Mouse (Mus musculus) heart, adult 18-20 months (tissue): Measurements from ENCODE around the gene Aspscr1. TPM values are rescaled to one million over a fixed set of nuclear protein-coding genes. Genes with fewer than 3 reads are reported as not detected.

Experiments used
- DNase-seq, 2 experiments: peaks; one replicate each; pipeline ENCODE4 v3.0.0; 2021 to 2022; ENCODE audit warnings: mixed read lengths in 1 of 2
- microRNA-seq, 2 experiments: library from miRNA; unstranded; fragments of <30 nt; microRNA quantifications; one replicate each; pipeline ENCODE4 v1.2.0; 2022
- total RNA-seq, 2 experiments: library from RNA; stranded (reverse); gene quantifications; 2 replicates each; pipeline ENCODE4 v1.2.3; 2021

Aspscr1 gene
- total RNA-seq, 2 experiments from 2014 or later, result 28.5 to 31.3 TPM

DNA sequence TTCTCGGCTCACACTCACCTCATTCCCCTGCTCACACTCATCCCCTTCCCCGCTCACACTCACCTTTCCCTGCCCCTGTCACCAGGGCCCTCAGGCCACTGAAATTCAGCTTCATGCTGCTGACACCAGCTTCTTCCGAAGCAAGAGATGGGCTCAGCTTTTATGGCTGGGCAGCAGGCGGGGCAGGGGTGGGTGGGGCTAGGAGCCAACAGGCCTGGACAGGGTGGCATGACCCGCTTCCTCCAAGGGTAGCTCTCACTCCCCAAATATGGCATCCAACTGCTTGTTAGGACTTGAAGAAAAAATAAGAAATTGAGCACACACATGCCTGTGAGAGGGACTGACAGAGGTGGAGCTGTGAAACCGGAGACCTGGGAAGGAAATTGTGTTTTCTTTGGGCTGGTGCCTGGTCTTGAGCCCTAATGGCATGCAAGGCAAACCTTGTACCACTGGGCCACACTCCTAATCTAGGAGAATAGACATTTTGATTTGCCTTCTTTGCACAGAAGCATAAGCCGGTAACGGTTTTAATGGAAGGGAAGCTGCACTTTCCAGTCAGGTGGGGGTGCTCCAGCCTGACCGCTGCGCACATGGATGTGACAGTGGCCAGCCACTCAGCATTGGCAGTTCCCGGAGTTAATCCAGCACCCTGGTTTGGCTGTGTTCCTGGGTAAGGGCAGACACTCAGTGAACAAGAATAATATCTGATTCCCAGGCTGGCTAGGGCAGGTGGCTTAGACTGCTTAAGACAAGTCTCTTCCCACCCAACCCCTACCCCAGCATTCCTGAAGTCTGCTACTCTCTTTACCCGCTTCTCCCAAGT is 59.3 kb downstream of the Aspscr1 start, which contains the start of gene Cbr2:
Cbr2 (minus strand) TSS at position 257 of the 823 bp plus-strand sequence.
- peak; percentile 72 to 80 for DNase-seq

GRCm38 (mm10) chr11:120733521-120733920 is 60.7 kb downstream of the Aspscr1 start:
- DNase-seq, result peak; percentile 66 to 83

DNA sequence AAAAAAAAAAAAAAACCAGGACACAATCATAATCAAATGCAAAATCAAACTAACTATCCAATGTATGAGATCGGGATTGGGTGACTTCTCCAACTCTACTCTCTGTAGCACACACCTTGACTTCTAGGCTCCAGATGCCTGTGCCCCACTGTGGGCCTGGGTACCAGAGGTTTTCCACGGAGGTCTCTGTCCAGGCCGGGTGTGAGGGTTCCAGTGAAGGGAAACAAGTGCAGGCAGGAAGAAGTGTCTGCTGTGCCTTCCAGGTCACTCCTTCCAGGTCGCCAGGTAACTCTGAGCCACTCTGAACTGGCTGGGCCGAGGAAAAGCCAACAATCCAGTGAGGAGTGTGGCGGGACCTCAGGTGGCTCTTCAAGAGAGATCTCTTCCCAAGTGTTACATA is 63.7 kb downstream of the Aspscr1 start:
- no peak for DNase-seq

- no peak for DNase-seq
These were observed 68.2 kb downstream of the Aspscr1 start for GRCm38 (mm10) chr11:120740981-120741380.

DNA sequence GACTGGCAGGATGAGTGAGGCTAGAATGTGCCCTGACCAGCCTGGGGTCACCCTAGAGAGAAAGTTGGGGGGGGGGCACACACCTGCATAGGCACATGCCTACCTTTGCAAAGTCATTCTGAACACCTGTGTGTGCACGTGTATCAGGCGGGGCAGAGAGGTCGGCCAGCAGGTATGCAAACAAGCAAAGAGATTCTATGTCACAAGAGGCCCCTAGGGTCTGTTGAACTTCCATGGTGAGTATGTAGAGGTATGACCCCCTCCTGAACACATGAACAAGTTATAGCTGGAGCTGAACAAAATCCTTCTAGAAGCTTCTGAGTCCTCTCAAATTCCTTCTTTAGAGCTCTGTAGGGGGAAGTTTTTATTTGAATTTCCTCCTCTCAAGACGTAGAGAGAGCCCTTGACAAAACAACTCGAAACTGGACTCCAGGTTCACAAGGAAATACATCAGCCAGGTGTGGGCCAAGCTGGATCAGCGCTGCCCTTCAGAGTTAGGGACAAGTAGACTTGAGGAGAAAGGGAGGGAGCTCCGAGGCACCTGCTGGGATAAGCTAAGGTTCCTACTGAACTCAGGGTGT is 71.4 kb downstream of the Aspscr1 start:
- no peak for DNase-seq

GRCm38 (mm10) chr11:120747974-120748373 is 75.2 kb downstream of the Aspscr1 start:
- peak in 1 of 2 experiments; percentile 52 for DNase-seq

- DNase-seq, result peak in 1 of 2 experiments; percentile 49
These were observed 76.7 kb downstream of the Aspscr1 start for GRCm38 (mm10) chr11:120749430-120749829.

DNA sequence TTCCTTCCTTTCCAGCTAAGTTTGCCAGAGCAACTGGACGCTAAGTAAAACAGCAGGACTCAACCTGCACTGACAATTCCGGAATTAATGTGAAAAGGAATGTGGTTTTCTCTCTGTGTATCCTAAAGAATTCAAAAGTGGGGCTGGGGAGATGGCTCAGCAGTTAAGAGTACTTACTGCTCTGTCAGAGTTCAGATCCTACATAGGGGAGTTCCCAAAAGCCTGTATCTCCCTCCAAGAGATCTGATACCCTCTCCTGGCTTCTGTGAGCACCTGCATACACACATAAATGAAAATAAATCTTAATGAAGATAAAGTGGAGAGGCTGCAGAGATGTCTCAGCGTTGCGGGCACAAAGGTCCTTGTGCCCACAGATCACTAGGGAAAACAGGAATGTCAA is 78.8 kb downstream of the Aspscr1 start:
- DNase-seq, result no peak

Small RNAs within 50 kb of the gene (microRNA-seq; reads per million reads assigned to microRNA genes)
- gene Mir6936, result 0 to 0.27 reads per million in 2 experiments

Other genes starting within 250 kb of the Aspscr1 start
- gene Nploc4, start 235.3 kb upstream of the Aspscr1 start, total RNA-seq, result 10 to 100 TPM; 62.0 to 65.2 TPM
- 1 to 10 TPM; 1.0 to 2.3 TPM for gene Tspan10, start 230.3 kb upstream of the Aspscr1 start, total RNA-seq
- gene Pde6g, start 219.5 kb upstream of the Aspscr1 start, total RNA-seq, result under 1 TPM in 1 of 2 experiments, not detected in 1; 0.57 TPM
- 10 to 100 TPM; 58.1 to 70.3 TPM for gene Oxld1, start 214.9 kb upstream of the Aspscr1 start, total RNA-seq
- gene Ccdc137, start 214.9 kb upstream of the Aspscr1 start, total RNA-seq, result 1 to 10 TPM; 6.0 to 7.3 TPM
- gene Arl16, start 205.4 kb upstream of the Aspscr1 start, total RNA-seq, result 10 to 100 TPM; 10.1 to 12.0 TPM
- gene Mrpl12, start 188.4 kb upstream of the Aspscr1 start, total RNA-seq, result 100 to 1,000 TPM; 245 to 267 TPM
- 10 to 100 TPM; 15.4 to 15.9 TPM for gene Slc25a10, start 181.1 kb upstream of the Aspscr1 start, total RNA-seq
- under 1 TPM; 0.93 to 0.94 TPM for gene Gcgr, start 142.3 kb upstream of the Aspscr1 start, total RNA-seq
- gene Mcrip1, start 123.2 kb upstream of the Aspscr1 start, total RNA-seq, result 10 to 100 TPM; 39.1 to 44.1 TPM
- gene Ppp1r27, start 121.8 kb upstream of the Aspscr1 start, total RNA-seq, result under 1 TPM in 1 of 2 experiments, not detected in 1; 0.35 TPM
- gene P4hb, start 99.7 kb upstream of the Aspscr1 start, total RNA-seq, result 100 to 1,000 TPM; 230 TPM
- 100 to 1,000 TPM; 133 to 144 TPM for gene Arhgdia, start 91.3 kb upstream of the Aspscr1 start, total RNA-seq
- 10 to 100 TPM; 44.1 to 46.9 TPM for gene Alyref, start 74.6 kb upstream of the Aspscr1 start, total RNA-seq
- gene Anapc11, start 74.6 kb upstream of the Aspscr1 start, total RNA-seq, result 10 to 100 TPM; 84.4 to 89.0 TPM
- gene Npb, start 64.5 kb upstream of the Aspscr1 start, total RNA-seq, result not detected
- 10 to 100 TPM; 47.2 to 51.2 TPM for gene Pcyt2, start 55.0 kb upstream of the Aspscr1 start, total RNA-seq
- 1 to 10 TPM; 6.9 to 8.9 TPM for gene Sirt7, start 47.7 kb upstream of the Aspscr1 start, total RNA-seq
- 10 to 100 TPM; 33.7 to 35.7 TPM for gene Mafg, start 39.4 kb upstream of the Aspscr1 start, total RNA-seq
- gene Pycr1, start 29.2 kb upstream of the Aspscr1 start, total RNA-seq, result 1 to 10 TPM; 1.1 to 1.3 TPM
- 10 to 100 TPM; 77.0 to 81.2 TPM for gene Myadml2, start 24.8 kb upstream of the Aspscr1 start, total RNA-seq
- under 1 TPM in 1 of 2 experiments, not detected in 1; 0.33 TPM for gene Notum, start 11.8 kb upstream of the Aspscr1 start, total RNA-seq
- 10 to 100 TPM; 32.5 to 34.2 TPM for gene Cenpx, start 40.8 kb downstream of the Aspscr1 start, total RNA-seq
- 1 to 10 TPM; 3.8 to 4.3 TPM for gene Lrrc45, start 41.0 kb downstream of the Aspscr1 start, total RNA-seq
- 1 to 10 TPM; 1.1 to 1.3 TPM for gene Rac3, start 48.5 kb downstream of the Aspscr1 start, total RNA-seq
- 10 to 100 TPM; 16.6 to 16.7 TPM for gene Dcxr, start 54.3 kb downstream of the Aspscr1 start, total RNA-seq
- gene Cbr2, start 59.1 kb downstream of the Aspscr1 start, total RNA-seq, result 10 to 100 TPM; 20.9 to 82.2 TPM
- gene Hmga1b, start 89.8 kb downstream of the Aspscr1 start, total RNA-seq, result 10 to 100 TPM; 23.6 to 49.8 TPM
- gene Rfng, start 111.2 kb downstream of the Aspscr1 start, total RNA-seq, result 10 to 100 TPM; 11.4 to 11.5 TPM
- 10 to 100 TPM; 54.8 to 55.9 TPM for gene Gps1, start 111.3 kb downstream of the Aspscr1 start, total RNA-seq
- gene Dus1l, start 123.4 kb downstream of the Aspscr1 start, total RNA-seq, result 10 to 100 TPM; 22.4 to 30.3 TPM
- gene Fasn, start 151.6 kb downstream of the Aspscr1 start, total RNA-seq, result 100 to 1,000 TPM in 1 of 2 experiments, 10 to 100 TPM in 1; 41.4 to 258 TPM